Mouse (Mus musculus) stomach, postnatal 0 days (tissue): Measurements from ENCODE around the gene Mtr.

Source experiments
- CTCF ChIP-seq: IDR thresholded peaks from 2 replicates; pipeline ENCODE4 v1.5.1; 2016; ENCODE audit warnings: antibody characterized with exemption, low read depth, mild to moderate bottlenecking, moderate library complexity
- EP300 ChIP-seq: optimal IDR thresholded peaks from 2 replicates; pipeline ENCODE3; 2016; ENCODE audit warnings: antibody characterized with exemption

- TF ChIP-seq CTCF: no peak
- no peak for TF ChIP-seq EP300
Measured at GRCm38 (mm10) chr13:12263996-12264395, 6.1 kb upstream of the Mtr start.
